Mouse (Mus musculus) c-Kit-positive CD71-negative TER-119-negative erythroid progenitor cells, embryonic 14.5 days (primary cell): Measurements from ENCODE around the gene Sucnr1.
A peak's percentile ranks its signal among the peaks of the same experiment; 100 is the strongest.

Source experiments
- DNase-seq: peaks from one replicate; pipeline ENCODE4 v3.0.0-alpha.2; 2013; ENCODE audit warnings: low read depth

Gene Sucnr1

GRCm38 (mm10) chr3:60111889-60112646, 30.4 kb downstream of the Sucnr1 start:
- peak; percentile 25 for DNase-seq

GRCm38 (mm10) chr3:60114571-60114970, 32.9 kb downstream of the Sucnr1 start:
- DNase-seq = no peak

- no peak for DNase-seq
Measured at GRCm38 (mm10) chr3:60121449-60121848, 39.8 kb downstream of the Sucnr1 start.

GRCm38 (mm10) chr3:60123859-60124794, 42.5 kb downstream of the Sucnr1 start:
- no peak for DNase-seq

GRCm38 (mm10) chr3:60126564-60126963, 44.9 kb downstream of the Sucnr1 start:
- no peak for DNase-seq

GRCm38 (mm10) chr3:60128282-60128681, 46.6 kb downstream of the Sucnr1 start:
- DNase-seq = no peak

- no peak for DNase-seq
Measured at GRCm38 (mm10) chr3:60135801-60136200, 54.1 kb downstream of the Sucnr1 start.
